Mouse (Mus musculus) heart, postnatal 0 days (tissue): ENCODE results near the gene Ptpn13. TPM values are rescaled to one million over a fixed set of nuclear protein-coding genes. Genes with fewer than 3 reads are reported as not detected.

Experiments used
- ATAC-seq: fragments of 200-750 bp; cut with Nextera tagmentation; 2 replicates; pipeline ENCODE4 v1.8.0; 2017; ENCODE audit warnings: low read depth, moderate number of reproducible peaks, moderate library complexity; ENCODE audit not compliant: insufficient read depth
- DNase-seq: peaks from one replicate; pipeline ENCODE4 v3.0.0-alpha.2; 2016; ENCODE audit warnings: low spot score
- H3K27ac ChIP-seq: fragments of 300-500 bp; sonication (generic); 2 replicates; pipeline ENCODE4 v1.5.1; 2014; ENCODE audit warnings: low read depth, mild to moderate bottlenecking
- H3K27me3 ChIP-seq: fragments of 300-500 bp; sonication (generic); 2 replicates; pipeline ENCODE4 v1.6.1; 2014; ENCODE audit warnings: low read length, mixed read lengths; ENCODE audit not compliant: control insufficient read depth, insufficient read depth
- H3K36me3 ChIP-seq: fragments of 300-500 bp; sonication (generic); replicated peaks from 2 replicates; pipeline ENCODE4 v1.6.1; 2014; ENCODE audit warnings: low read length, mixed read lengths; ENCODE audit not compliant: control insufficient read depth, insufficient read depth
- H3K4me1 ChIP-seq: fragments of 300-500 bp; sonication (generic); 2 replicates; pipeline ENCODE4 v1.6.1; 2014; ENCODE audit warnings: antibody characterized with exemption; ENCODE audit not compliant: control insufficient read depth, insufficient read depth
- H3K4me2 ChIP-seq: fragments of 300-500 bp; sonication (generic); 2 replicates; pipeline ENCODE4 v1.6.1; 2014; ENCODE audit warnings: low read depth, mild to moderate bottlenecking, low read length, moderate library complexity
- H3K4me3 ChIP-seq: fragments of 300-500 bp; sonication (generic); 2 replicates; pipeline ENCODE4 v1.5.1; 2014; ENCODE audit warnings: low read depth, low read length
- H3K9ac ChIP-seq: fragments of 300-500 bp; sonication (generic); replicated peaks from 2 replicates; pipeline ENCODE4 v1.6.1; 2014; ENCODE audit warnings: low read depth, low read length, mixed read lengths
- H3K9me3 ChIP-seq: fragments of 300-500 bp; sonication (generic); replicated peaks from 2 replicates; pipeline ENCODE4 v1.6.1; 2016; ENCODE audit warnings: low read length; ENCODE audit not compliant: control insufficient read depth
- CTCF ChIP-seq: IDR thresholded peaks from 2 replicates; pipeline ENCODE4 v1.5.1; 2016; ENCODE audit warnings: antibody characterized with exemption, control low read depth, low read depth
- EP300 ChIP-seq: IDR thresholded peaks from 2 replicates; pipeline ENCODE4 v1.6.1; 2016; ENCODE audit warnings: antibody characterized with exemption, low read depth
- WGBS: fragments of 180-500 bp; shearing (Covaris S2); extraction: QIAGEN DNeasy Blood & Tissue Kit; methylation state at CpG from one replicate; pipeline ENCODE4 v1.1.7; 2014; 5-methylcytosine and 5-hydroxymethylcytosine counted together
- polyA plus RNA-seq: library from polyadenylated mRNA; unstranded; fragments of >200 nt; fragmentation: Nextera tagmentation; extraction: Ambion mirVana; gene quantifications from 2 replicates; pipeline ENCODE4 v1.2.1, GENCODE M21; 2015
- total RNA-seq: library from RNA; depleted of rRNA; stranded (reverse); fragments of >200 nt; gene quantifications from 2 replicates; pipeline ENCODE4 v1.2.3, GENCODE M21; 2014; ENCODE audit warnings: low replicate concordance

The Ptpn13 gene
- total and polyA plus RNA-seq, 2 experiments from 2014 or later, result 2.3 to 14.3 TPM

- no peaks in the 10 kb centered on the region for H3K4me1 ChIP-seq
- H3K4me3 ChIP-seq, result no peak overlapping the region
- H3K36me3 ChIP-seq, result 0 out of 2 replicates have a peak, but pooled peaks cover 5% of the 10 kb centered on the region
- no peak overlapping the region for H3K4me2 ChIP-seq
- no peaks in the 10 kb centered on the region for H3K9me3 ChIP-seq
- WGBS, result 21% methylated on average over 13 of the region's 13 CpGs
- H3K9ac ChIP-seq, result no peak overlapping the region
- DNase-seq (peak; percentile 47), ATAC-seq (peak; percentile 50)
- H3K27me3 ChIP-seq, result no peaks in the 10 kb centered on the region
- peak overlapping the region; percentile 72 for H3K27ac ChIP-seq
- TF ChIP-seq EP300 (no peak), CTCF (no peak)
Measured at GRCm38 (mm10) chr5:103595394-103596226, 170.6 kb downstream of the Ptpn13 start.

DNA sequence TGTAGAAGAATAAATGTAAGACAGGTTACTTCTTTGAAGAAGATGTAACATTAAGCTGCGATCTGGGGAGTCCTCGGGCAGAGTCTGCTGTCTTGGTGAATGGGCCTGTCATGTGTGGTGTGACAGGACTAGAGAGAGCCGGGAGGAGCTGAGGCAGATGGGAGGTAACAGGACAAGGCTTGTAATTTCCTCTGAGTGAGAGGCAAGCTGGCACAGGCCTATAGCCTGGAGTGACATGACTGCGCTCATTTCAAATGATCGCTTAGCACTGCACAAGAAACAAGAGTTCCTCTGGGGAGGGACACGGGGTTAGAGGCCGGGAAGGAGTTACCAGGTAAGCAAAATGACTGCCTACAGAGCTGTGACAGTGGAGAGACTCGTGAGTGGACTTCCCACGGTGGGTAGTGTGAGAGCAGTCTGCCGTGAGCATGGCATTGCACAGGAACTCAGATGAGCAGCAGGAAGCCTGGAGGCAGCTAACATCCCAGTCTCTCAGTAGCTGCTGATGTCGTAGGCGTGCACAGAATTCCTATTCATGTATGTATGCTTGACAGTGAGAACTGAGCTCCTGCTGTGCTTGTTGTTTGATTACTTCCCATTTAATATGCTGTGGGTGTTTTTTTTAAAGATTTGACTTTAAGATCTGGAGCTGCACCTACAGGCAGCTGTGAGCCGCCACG lies 171.6 kb downstream of the Ptpn13 start:
- H3K4me2 ChIP-seq, result no peak overlapping the region
- no peak overlapping the region for H3K4me3 ChIP-seq
- H3K27me3 ChIP-seq, result no peaks in the 10 kb centered on the region
- TF ChIP-seq EP300 (no peak), CTCF (no peak)
- no peaks in the 10 kb centered on the region for H3K36me3 ChIP-seq
- no peak for DNase-seq
- 78% methylated on average over 14 of the region's 14 CpGs for WGBS
- H3K4me1 ChIP-seq, result no peaks in the 10 kb centered on the region
- no peak overlapping the region for H3K27ac ChIP-seq
- ATAC-seq, result no peak
- H3K9me3 ChIP-seq, result no peaks in the 10 kb centered on the region
- H3K9ac ChIP-seq, result no peak overlapping the region

DNA sequence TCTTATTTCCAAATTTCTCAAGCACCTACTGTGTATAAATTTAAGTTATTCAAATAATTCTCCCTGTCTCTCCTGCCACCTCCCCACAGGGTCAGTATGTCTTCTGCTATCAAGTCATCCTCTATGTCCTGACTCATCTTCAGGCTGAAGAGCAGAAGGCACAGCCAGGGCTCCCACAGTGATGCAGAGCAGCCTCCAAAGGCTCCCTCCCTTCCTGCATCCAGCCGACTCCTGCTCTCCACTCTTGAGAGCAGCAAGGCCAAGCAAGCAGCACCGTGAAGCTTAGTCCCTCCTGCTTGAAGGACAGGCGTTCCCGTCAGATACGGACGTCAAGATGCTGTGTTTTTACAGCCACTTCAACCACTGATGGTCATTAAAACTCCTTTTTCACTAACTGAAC lies 172.6 kb downstream of the Ptpn13 start:
- Histone ChIP-seq H3K4me2 (no peak overlapping the region), H3K27ac (no peak overlapping the region), H3K4me3 (no peak overlapping the region), H3K27me3 (no peaks in the 10 kb centered on the region), H3K36me3 (no peaks in the 10 kb centered on the region), H3K9ac (no peak overlapping the region), H3K9me3 (no peaks in the 10 kb centered on the region), H3K4me1 (no peaks in the 10 kb centered on the region)
- DNase-seq, result no peak
- no peak for TF ChIP-seq EP300
- no peak for TF ChIP-seq CTCF
- WGBS, result 54% methylated on average over 6 of the region's 6 CpGs
- ATAC-seq, result no peak

- H3K4me3 ChIP-seq, result no peak overlapping the region
- TF ChIP-seq CTCF (no peak), EP300 (no peak)
- DNase-seq (no peak), ATAC-seq (no peak)
- H3K4me1 ChIP-seq, result no peaks in the 10 kb centered on the region
- no peak overlapping the region for H3K9ac ChIP-seq
- WGBS, result 39% methylated on average over 9 of the region's 9 CpGs
- no peaks in the 10 kb centered on the region for H3K27me3 ChIP-seq
- no peaks in the 10 kb centered on the region for H3K9me3 ChIP-seq
- H3K27ac ChIP-seq, result no peak overlapping the region
- no peak overlapping the region for H3K4me2 ChIP-seq
- H3K36me3 ChIP-seq, result no peaks in the 10 kb centered on the region
Measured at GRCm38 (mm10) chr5:103598264-103598663, 173.3 kb downstream of the Ptpn13 start.

GRCm38 (mm10) chr5:103598881-103599280 lies 173.9 kb downstream of the Ptpn13 start:
- no peaks in the 10 kb centered on the region for H3K27me3 ChIP-seq
- no peaks in the 10 kb centered on the region for H3K36me3 ChIP-seq
- no peak overlapping the region for H3K9ac ChIP-seq
- H3K9me3 ChIP-seq, result no peaks in the 10 kb centered on the region
- H3K4me1 ChIP-seq, result no peaks in the 10 kb centered on the region
- H3K27ac ChIP-seq, result no peak overlapping the region
- DNase-seq (no peak), ATAC-seq (no peak)
- no peak for TF ChIP-seq CTCF
- TF ChIP-seq EP300, result no peak
- H3K4me2 ChIP-seq, result no peak overlapping the region
- no peak overlapping the region for H3K4me3 ChIP-seq
- 80% methylated on average over 5 of the region's 5 CpGs for WGBS
